Mouse (Mus musculus): ENCODE measurements around the gene Hspb1. TPM values are rescaled to one million over a fixed set of nuclear protein-coding genes. Genes with fewer than 3 reads are reported as not detected.

Hspb1 gene
- total RNA-seq, 4 experiments from 2014 or later = 113 to 288 (median 256) TPM

DNA sequence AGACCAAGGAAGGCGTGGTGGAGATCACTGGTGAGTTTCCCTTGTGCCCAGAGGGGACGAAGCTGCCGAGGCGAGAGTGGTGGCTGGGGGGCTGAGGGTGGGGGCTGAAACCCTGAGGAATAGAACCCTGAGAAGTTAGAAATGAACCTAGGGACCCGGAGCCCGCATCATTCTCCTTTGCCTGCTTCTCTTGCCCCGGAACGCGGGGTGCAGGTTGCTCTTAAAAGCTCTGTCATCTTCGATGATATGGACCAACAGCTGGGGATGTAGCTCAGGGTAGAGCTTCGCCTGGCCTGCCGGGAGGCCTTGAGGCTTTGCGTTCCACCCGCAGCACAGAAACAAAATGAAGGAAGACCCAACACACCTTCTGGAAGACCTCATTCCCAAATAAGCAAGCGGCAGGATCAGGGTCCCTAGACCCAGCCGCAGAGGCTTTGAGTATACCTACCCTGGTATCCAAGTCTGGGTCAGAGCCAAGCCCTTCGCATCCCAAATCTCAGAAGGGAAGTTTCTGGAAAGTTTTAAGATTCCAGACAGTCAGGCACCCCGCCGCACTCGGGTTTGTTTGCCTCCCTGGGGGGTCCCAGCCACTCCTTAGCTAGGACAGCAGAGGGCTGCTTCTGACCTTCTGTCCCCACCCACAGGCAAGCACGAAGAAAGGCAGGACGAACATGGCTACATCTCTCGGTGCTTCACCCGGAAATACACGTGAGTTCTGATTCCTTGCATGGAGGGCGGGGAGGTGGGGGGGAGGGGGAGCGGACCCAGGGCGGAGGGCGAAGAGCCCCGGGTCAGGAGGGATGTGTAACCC is 891 bp downstream of the Hspb1 start:
- DNase-seq = no peak

DNA sequence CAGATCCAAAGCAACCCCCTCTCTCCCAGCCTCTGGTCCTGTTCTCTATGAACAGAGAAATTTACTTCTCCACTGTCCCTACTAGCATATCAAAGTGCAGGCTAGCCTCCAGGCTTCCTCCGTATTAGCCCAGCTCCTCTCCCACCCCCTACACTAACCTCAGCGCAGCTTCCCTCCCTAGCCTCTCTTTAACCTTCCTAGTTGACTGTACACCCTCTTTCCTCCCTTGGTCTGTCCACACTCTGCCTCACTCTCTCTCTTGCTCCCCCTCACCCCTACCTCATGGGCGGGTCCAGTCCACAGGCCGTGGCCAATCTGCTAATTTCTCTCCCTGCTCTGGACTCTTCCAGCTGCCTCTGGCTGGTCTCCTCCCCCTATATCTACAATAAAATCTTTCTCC is 2.6 kb downstream of the Hspb1 start:
- DNase-seq = no peak

DNA sequence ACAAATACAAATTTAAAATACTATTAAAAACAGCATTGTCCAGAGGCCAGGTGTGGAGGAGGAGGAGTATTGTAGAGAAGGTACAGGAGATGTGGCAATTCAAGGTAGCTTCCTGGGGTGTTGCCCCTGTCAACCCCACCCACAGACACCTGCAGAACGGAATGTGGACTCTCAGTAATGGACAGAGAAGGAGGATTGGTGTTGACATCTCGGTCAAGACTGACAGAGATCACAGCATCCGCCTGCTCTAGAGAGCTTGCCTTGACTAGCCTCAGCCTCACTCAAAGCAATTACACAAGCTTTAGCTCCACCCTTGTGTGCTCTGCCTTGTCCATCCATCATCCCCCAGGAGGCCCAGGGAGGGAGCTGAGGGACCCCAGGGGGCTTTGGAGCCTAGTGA is 3.2 kb downstream of the Hspb1 start:
- DNase-seq = no peak

DNA sequence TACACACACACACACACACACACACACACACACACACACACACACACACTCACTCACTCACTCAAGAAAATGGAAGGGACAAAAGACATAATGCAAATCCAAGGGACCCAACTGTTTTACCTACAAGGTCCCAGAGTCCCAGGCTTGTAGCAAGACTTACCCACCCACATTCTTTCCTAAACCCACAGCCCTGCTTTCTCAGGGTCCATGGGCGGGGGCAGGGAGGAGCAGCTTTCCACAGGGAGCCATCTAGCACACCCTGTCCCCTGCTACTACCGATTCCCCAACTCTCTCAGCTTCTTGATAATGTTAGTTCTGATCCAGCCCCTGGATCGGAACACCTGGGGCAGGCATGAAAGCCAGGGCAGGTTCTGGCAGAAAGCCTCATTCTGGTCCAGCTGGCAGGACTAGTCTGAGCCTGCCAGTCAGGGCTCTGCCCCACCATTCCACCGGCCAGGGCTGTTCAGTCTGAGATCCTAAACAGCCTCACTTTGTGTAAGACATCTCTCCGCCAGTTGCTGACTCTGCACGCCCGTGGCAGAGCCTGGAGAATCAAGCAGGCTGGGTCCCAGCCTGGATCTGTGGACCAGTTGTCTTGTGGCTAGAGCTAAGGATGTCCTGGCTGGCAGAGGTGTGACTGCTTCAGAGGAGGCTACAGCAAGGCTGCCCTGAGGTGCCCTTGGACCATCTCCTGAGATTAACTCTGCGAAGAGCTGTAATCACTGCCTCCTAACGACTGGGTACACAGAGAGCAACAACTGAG is 5.1 kb downstream of the Hspb1 start:
- DNase-seq = no peak

DNA sequence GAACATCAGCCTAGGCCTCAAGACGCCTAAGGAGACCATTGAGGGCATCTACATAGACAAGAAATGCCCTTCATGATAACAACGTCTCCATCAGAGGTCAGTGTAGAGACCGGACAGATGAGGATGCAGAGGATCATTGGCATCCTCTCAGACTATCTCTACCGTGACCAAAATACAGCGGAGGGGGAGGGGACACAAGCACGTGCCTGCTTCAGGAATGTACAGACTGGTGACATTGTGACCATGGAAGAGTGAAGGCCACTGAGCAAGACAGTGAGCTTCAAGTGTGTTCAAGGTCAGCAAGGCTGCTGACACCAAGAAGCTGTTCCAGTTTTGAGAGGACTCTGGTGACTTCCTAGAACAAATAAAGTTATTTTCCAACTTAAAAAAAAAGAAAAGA is 7.2 kb downstream of the Hspb1 start:
- no peak for DNase-seq

DNA sequence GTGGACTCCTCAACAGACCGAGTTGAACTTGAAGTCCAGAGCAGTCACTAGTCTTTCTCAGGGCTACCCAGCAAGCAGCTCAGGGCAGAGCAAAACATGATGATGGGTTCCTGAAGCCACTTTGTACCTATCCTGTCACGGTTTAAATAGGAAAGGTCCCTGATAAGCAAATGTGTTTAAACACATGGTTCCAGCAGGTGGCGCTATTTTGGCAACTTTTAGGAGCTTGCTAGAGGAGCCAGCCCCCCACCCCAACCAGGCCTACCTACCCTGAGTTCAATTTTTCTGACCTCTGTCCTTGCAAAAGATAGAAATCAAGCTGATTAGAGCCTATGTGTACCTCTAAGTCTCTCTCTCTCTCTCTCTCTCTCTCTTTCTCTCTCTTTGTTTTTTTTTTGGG is 10.3 kb downstream of the Hspb1 start:
- no peak for DNase-seq

DNA sequence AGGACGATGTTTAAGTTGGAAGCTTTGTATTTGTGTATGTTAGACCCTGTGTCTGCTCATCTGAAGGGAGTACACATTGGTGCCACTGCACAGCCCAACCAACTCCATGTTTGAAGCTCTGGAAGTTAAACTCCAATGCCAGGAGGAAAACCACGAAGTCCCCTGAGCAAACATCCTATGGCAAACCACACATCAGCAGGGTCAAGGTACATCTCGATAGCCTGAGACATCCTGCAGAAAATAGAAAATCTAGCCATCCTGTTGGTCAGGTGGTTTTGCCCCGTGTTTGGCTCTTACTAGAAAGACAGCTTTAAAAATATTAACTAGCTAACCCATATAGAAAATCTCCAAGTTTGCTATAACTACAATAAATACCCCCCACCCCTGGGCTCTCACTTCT is 11.3 kb downstream of the Hspb1 start:
- DNase-seq = no peak

DNA sequence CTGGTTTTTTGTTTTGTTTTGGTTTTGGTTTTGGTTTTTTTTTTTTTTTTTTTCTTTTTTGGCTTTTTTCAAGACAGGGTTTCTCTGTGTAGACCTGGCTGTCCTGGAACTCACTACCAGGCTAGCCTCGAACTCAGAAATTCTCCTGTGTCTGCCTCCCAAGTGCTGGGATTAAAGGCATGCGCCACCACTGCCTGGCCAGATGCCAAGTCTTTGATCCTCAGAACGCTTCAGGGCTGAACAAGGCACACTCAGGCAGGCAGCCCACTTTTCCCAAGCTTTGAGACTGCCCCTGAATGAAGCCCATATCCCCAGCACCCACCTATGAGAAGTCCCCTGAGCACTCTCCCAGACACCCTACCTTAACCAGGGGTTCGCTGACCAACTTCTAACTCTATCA is 12.1 kb downstream of the Hspb1 start:
- no peak for DNase-seq

DNA sequence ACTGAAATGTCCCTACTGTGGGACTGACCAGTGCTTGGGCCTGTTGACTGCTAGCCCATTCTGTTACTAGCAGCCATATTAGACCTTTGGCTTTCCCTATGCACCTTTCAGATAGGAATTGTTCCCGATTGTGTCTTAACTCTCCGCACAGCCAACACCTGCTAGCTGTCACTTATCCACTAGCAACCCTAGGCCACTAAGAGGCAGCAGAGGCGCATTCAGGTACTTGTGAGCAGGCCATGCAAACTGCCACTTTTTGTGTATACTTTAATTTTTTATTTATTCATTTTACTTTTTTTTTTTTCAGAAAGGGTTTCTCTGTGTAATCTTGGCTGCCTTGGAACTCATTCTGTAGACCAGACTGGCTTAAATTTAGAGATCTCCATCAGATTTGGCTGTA is 13.0 kb downstream of the Hspb1 start:
- DNase-seq = no peak

DNA sequence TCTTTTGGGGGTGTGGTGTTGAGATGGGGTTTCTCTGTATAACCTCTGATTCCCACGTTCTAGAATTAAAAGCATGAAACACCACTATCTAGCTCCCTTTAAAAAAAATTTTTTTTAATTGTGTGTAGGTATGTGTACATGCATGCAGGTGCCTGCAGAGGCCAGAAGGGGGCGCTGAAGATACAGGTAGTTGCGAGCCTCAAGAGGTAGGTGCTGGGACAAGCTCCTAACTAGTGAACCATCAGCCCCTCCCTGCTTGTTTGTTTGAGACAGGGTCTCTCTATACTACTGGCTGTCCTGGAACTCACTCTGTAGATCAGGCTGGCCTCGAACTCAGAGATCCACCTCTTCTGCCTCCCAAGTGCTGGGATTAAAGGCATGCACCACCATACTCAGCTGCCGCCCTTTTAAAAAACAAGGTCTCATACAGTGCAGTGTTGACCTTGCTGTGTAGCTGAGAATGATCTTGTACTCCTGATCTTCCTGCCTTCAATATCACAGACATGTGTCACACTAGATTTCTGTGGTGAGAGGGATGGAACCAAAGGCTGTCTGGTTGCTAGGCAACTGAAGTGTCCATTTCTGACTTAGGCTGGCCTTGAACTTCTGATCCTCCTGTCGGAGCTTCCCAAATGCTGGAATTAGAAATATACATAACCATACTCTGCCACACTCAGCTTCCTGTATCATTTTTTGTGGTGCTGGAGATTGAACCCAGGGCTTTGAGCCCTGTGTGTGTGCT is 13.8 kb downstream of the Hspb1 start:
- no peak for DNase-seq

DNA sequence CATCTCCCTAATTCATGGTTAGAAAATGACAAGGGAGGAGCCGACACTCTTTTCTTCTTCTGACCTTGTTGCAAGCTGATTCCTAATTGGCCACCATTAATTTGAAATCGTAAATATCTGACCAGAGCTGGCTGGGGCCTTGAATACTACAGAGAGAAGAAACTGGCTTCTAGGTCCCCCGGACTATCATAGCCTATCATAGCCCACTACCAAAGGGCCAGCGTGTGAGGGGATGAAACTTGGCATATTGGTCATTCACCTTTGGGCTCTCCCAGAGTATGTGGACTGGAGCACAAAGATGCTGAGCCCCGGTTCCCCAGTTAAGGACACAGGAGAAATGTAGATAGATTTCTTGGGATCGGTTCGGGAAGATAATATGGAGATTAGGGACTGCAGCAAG is 15.3 kb downstream of the Hspb1 start:
- no peak for DNase-seq

DNA sequence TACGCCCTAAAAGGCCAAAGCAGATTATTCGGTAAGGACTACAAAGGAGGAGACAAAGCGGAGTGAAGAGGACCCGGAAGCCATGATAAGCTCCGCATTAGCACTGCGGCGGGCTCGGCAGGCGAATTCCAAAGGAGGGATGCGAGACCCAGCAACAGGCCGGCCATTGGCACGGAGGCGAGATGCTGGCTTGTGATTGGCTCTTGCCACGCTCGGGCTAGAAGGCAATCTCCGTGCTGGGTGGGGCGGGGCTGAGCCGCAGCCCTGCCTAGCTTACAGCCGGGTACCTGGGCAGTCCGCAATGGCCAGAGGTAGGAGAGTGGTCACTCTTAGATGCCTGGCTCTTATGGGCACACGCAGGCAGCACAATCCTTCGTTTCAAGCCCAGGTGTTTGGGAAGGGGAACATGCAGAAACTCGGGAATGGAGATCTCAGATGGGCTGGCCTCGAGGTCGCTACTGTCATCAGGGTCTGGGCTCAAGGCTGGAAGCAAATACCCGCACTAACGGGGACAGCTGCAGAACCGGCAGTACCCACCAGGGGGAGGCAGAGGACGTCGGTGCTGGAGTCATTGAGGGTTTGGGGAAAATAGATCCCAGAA is 15.9 kb downstream of the Hspb1 start:
- peak; percentile 92 for DNase-seq

DNA sequence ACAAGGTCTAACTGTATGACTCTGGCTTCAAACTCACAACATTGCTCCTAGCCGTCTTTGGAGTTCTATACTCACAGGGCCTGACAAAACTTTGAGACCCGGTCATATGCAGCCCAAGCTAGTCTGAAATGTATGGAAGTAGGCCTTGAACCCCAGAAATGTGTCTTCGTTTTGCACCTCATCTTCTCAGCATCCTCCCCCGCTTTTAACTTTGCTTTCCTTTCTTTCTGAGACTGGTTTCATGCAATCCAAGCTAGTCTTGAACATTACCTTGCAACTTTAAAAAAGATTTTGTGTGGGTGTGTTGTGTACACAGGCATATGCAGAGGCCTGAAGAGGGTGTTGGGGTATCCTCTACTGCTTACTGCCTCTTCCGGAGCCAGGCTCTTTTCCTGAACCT is 16.5 kb downstream of the Hspb1 start:
- DNase-seq = no peak

DNA sequence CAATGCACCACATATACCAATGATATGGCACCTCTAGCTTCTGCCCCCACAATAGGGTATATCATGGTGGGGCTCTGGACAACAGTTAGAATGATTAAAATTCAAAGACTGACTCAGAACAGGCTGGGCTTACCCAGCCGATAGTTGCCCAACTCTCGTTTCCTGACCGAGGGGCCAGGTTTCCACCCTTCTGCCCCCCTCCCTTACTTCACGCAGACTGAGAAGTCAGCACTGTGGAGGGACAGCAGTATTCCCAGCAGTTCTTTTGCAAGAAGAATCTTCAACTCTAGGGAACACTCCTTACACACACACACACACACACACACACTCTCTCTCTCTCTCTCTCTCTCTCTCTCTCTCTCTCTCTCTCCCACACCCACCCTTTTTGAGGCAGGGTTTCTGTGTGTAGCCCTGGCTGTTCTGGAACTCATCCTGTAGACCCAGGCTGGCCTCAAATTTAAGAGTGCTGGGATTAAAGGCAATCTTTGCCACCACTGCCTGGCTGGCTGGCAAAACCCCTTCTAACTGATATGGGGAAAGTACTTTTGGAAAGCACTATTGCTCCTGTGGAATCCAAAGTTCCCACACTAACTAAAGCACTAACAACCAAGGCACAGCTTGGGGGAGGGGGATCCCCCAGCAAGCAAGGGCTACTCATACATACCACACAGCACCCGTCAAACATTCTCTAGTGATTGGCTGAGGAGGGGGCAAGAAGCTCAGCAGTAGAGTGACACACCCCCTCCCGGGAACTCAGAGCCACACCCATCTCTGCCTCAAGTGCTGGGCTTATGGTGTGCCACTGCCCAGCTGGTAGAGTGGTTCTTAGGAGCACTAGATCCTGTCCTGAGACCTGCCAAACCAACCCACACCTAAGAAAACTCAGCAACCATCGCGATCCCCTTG is 17.9 kb downstream of the Hspb1 start:
- DNase-seq = no peak

DNA sequence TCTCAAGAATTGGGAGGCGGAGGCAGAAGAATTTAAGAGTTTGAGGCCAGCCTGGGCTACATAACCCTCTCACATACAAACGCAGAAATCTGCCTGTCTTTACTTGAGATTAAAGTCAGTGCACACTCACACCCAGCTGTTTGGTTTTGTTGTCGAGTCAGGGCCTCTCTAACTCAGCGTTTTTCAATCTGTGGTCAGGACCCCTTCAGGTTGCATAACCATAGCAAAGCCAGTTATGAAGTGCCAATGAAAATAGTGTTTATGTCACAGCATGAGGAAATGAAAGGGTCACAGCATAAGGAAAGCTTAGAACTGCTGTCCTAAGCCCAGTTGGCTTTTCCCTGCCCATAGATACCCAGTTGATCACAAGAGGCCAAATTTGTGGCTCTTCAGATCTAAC is 19.1 kb downstream of the Hspb1 start:
- no peak for DNase-seq

DNA sequence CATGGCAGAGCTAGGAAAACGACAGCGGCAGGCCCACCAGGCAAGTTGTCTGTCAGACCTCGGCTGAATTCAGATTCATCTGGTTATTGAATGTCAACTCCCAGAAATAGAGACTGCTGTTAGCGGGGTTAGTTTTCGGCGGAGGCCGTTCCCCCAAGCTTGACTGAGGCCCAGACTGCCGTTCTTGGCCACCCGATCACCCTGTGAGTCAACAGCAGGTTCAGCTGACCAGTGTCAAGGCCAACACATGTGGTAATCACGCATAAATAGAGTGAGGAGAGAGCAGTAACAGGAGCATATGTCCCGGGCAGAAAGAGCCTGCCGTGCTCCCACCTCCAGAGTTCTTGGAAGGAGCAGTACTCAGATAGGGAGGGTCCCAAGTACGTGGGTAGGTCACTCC is 19.5 kb downstream of the Hspb1 start:
- DNase-seq = peak; percentile 83

DNA sequence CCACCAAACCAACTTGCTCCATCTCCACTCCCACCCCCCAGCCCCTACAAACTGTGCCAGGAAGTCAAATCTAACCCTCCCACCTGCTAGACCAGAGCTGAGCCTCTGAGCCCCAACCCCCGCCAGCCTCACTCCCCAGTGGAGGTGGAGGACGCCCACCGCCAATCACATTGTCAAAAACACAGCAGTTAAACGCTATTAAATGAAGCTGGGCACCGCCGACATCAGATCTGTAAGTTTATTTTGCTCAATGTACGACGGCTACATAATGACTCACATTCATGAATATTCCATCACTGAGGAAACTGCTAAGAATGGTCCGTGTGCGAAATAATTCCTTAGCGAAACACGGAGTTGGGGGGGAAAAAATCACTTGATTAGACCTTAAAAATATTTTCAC is 20.5 kb downstream of the Hspb1 start:
- no peak for DNase-seq

DNA sequence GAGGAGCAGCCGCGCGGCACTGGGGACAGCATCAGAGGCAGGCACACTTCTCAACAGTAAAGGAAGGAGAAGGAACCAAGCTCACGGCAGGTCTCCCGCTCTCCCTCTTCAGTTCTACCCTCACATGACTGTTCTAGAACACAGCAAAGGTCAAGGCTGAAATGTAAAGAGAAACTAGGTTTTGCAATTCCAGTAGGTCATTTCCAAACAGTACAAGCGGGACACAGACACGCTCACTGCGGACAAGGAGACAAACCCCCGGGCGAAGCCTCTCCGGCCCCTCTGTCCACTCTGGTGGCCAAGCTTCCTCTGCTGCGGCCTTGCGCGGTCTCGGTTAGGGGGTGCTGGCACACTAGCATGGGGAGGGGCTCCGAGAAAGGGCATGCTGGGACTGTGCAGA is 21.3 kb downstream of the Hspb1 start:
- DNase-seq = no peak

DNA sequence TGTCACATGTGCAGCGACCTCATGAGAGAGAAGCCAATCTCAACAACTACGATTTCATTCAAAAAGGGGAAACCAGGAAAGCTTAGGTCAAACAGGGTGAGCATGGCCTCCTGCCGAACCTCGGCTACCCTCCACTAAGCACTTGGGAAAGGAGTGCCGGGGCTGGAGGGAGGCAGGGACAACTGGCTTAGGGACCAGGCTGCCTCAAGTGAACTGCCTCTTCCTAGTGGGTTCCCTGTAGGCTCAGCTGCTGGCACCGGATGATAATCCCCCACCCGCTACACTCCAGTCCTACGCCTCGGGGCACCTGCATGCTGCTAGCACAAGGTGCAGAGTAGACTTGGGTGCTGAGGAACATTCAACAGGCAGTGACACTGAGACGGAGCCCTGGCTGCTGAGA is 21.9 kb downstream of the Hspb1 start:
- no peak for DNase-seq

DNA sequence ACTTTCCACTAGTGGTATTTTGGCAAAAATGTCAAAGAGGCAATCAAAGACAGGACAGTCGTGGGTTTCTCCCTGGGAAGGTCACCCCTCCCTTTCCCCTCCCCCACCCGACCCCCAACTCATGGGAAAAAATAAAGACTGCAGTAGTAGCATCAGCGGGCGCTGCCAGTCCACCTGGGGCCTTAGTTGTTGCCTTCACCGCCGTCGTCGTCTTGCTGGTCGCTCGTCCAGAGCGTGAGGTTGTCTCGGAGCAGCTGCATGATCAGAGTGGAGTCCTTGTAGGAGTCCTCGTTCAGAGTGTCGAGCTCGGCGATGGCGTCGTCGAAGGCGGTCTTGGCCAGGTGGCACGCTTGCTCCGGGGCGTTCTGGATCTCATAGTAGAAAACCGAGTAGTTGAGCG is 23.1 kb downstream of the Hspb1 start:
- no peak for DNase-seq

DNA sequence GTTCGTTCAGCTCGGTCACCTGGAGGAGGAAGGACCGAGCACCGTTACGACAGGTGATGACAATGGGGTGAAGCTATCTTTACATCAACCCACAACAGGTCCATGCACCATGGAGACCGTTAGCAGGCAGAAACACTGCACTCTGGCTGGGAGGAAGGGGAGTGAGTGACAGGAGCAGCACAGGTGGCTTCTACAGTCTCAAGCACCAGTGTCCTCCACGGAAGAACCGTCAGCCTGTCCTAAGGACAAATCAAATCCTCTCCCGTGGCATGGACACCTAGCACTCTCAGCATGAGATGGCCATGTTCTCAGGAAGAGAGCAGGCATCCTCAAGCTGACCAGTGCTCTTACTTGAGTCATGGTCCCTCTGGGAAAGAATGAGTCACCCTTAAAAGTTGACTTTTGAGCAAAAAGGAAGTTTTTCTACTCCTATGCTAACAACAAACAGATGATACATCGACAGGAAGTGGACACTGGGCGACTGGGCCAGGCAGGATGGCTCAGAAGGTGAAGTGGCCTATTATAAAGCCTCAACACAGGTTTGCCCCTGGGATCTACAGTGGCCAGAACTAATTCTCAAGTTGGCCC is 24.0 kb downstream of the Hspb1 start:
- DNase-seq = no peak

DNA sequence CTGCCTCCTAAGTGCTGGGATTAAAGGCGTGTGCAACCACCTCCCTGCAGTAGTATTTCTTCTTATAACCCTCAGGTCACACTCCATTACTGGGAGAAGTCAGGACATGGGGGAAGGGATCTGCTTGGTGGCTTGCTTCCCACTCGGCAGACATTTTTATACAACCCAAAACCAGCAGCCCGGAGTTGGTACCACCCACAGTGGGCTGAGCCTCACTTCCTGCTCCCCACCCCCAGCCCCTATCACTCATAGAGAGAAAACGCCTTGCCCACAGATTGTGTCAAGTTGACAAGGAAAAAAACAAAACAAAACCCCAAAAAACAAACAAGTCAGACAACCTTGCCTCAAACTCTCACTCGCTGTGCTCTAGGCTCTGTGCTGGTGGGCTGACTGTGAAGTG is 25.5 kb downstream of the Hspb1 start:
- DNase-seq = no peak
